Mouse (Mus musculus) urinary bladder, postnatal 14 days (tissue): ENCODE measurements around the gene Phactr4.
A peak's percentile ranks its signal among the peaks of the same experiment; 100 is the strongest.
"Not testable (repeated sequence)": the region's sequence is repeated elsewhere in the genome, so short reads cannot be mapped to it uniquely, and the experiment has no call there.

Source experiments
- DNase-seq: peaks from one replicate; pipeline ENCODE4 v3.0.0; 2021; ENCODE audit warnings: low spot score

The Phactr4 gene

GRCm38 (mm10) chr4:132421923-132422782, at the start of gene Phactr4:
Gene Phactr4 (minus strand): TSS chr4:132422489.
- peak; percentile 98 for DNase-seq

- no peak for DNase-seq
Measured at GRCm38 (mm10) chr4:132469873-132470272, 47.6 kb upstream of the Phactr4 start.

- no peak for DNase-seq
Measured at GRCm38 (mm10) chr4:132464255-132464613, 41.9 kb upstream of the Phactr4 start.

- peak; percentile 94 for DNase-seq
Measured at GRCm38 (mm10) chr4:132463430-132464254, 41.4 kb upstream of the Phactr4 start, which contains the start of gene Med18. Gene Med18 (minus strand): TSS chr4:132463921.

GRCm38 (mm10) chr4:132462836-132463235, 40.5 kb upstream of the Phactr4 start:
- DNase-seq: no peak

GRCm38 (mm10) chr4:132460225-132460624, 37.9 kb upstream of the Phactr4 start:
- no peak for DNase-seq

GRCm38 (mm10) chr4:132455561-132455960, 33.3 kb upstream of the Phactr4 start:
- no peak for DNase-seq

GRCm38 (mm10) chr4:132455146-132455545, 32.9 kb upstream of the Phactr4 start:
- peak; percentile 68 for DNase-seq

- DNase-seq: no peak
Measured at GRCm38 (mm10) chr4:132454216-132454615, 31.9 kb upstream of the Phactr4 start.

GRCm38 (mm10) chr4:132449778-132450177, 27.5 kb upstream of the Phactr4 start:
- no peak for DNase-seq

- no peak for DNase-seq
Measured at GRCm38 (mm10) chr4:132446105-132446504, 23.8 kb upstream of the Phactr4 start.

GRCm38 (mm10) chr4:132444516-132444915, 22.2 kb upstream of the Phactr4 start:
- no peak for DNase-seq

GRCm38 (mm10) chr4:132437857-132438256, 15.6 kb upstream of the Phactr4 start:
- DNase-seq: no peak

- DNase-seq: no peak
Measured at GRCm38 (mm10) chr4:132432717-132433372, 10.6 kb upstream of the Phactr4 start.

GRCm38 (mm10) chr4:132428022-132428542, 5.8 kb upstream of the Phactr4 start:
- DNase-seq: peak; percentile 44

GRCm38 (mm10) chr4:132427493-132427892, 5.2 kb upstream of the Phactr4 start:
- no peak for DNase-seq

- no peak for DNase-seq
Measured at GRCm38 (mm10) chr4:132426021-132426420, 3.7 kb upstream of the Phactr4 start.

- DNase-seq: no peak
Measured at GRCm38 (mm10) chr4:132424765-132425164, 2.5 kb upstream of the Phactr4 start.

- no peak for DNase-seq
Measured at GRCm38 (mm10) chr4:132421556-132421922, 750 bp downstream of the Phactr4 start.

- DNase-seq: no peak
Measured at GRCm38 (mm10) chr4:132420471-132420870, 1.8 kb downstream of the Phactr4 start.

GRCm38 (mm10) chr4:132415966-132416365, 6.3 kb downstream of the Phactr4 start:
- no peak for DNase-seq

GRCm38 (mm10) chr4:132413257-132413656, 9.0 kb downstream of the Phactr4 start:
- not testable (repeated sequence) for DNase-seq
